Mouse (Mus musculus): ENCODE data around the gene Sh3kbp1. TPM values are rescaled to one million over a fixed set of nuclear protein-coding genes. Genes with fewer than 3 reads are reported as not detected.

The Sh3kbp1 gene
- polyA plus RNA-seq, 1 experiment from 2014 or later = 17.9 TPM

- no peaks in the 10 kb centered on the region for H3K36me3 ChIP-seq (ENCODE audit: insufficient read depth, low read length)
- H3K4me2 ChIP-seq (replicated peaks; ENCODE audit: low read depth, low read length) = no peak overlapping the region
- H3K4me3 ChIP-seq (ENCODE audit: low read depth, low read length) = no peak overlapping the region
- DNase-seq (ENCODE audit: low spot score) (no peak), ATAC-seq (no peak)
- no peak overlapping the region for H3K9ac ChIP-seq (replicated peaks; ENCODE audit: low read depth)
- no peak for TF ChIP-seq CTCF (IDR thresholded peaks at IDR 0.05)
- TF ChIP-seq EP300 (IDR thresholded peaks at IDR 0.05) = no peak
- no peaks in the 10 kb centered on the region for H3K9me3 ChIP-seq (ENCODE audit: low read length)
- H3K4me1 ChIP-seq (ENCODE audit: insufficient read depth, low read depth, low read length) = no peaks in the 10 kb centered on the region
- H3K27me3 ChIP-seq (replicated peaks; ENCODE audit: insufficient read depth, low read length) = no peaks in the 10 kb centered on the region
- no peak overlapping the region for H3K27ac ChIP-seq (ENCODE audit: low read length)
- 86% methylated on average over 5 of the region's 5 CpGs for WGBS
Observed at GRCm38 (mm10) chrX:159688698-159689097, 61.6 kb downstream of the Sh3kbp1 start.

- H3K4me2 ChIP-seq (replicated peaks; ENCODE audit: low read depth, low read length) = no peak overlapping the region
- DNase-seq (ENCODE audit: low spot score) (no peak), ATAC-seq (no peak)
- TF ChIP-seq EP300 (IDR thresholded peaks at IDR 0.05) (no peak), CTCF (IDR thresholded peaks at IDR 0.05) (no peak)
- no peak overlapping the region for H3K27ac ChIP-seq (ENCODE audit: low read length)
- no peaks in the 10 kb centered on the region for H3K9me3 ChIP-seq (ENCODE audit: low read length)
- no peak overlapping the region for H3K4me3 ChIP-seq (ENCODE audit: low read depth, low read length)
- H3K36me3 ChIP-seq (ENCODE audit: insufficient read depth, low read length) = no peaks in the 10 kb centered on the region
- WGBS = 63% methylated on average over 10 of the region's 10 CpGs
- no peaks in the 10 kb centered on the region for H3K4me1 ChIP-seq (ENCODE audit: insufficient read depth, low read depth, low read length)
- H3K27me3 ChIP-seq (replicated peaks; ENCODE audit: insufficient read depth, low read length) = no peaks in the 10 kb centered on the region
- H3K9ac ChIP-seq (replicated peaks; ENCODE audit: low read depth) = no peak overlapping the region
Observed at GRCm38 (mm10) chrX:159689785-159690416, 62.8 kb downstream of the Sh3kbp1 start.

- no peak for DNase-seq (ENCODE audit: low spot score)
- Histone ChIP-seq H3K9ac (replicated peaks; ENCODE audit: low read depth) (no peak overlapping the region), H3K27me3 (replicated peaks; ENCODE audit: insufficient read depth, low read length) (no peaks in the 10 kb centered on the region), H3K27ac (ENCODE audit: low read length) (no peak overlapping the region), H3K4me1 (ENCODE audit: insufficient read depth, low read depth, low read length) (no peaks in the 10 kb centered on the region), H3K9me3 (ENCODE audit: low read length) (no peaks in the 10 kb centered on the region), H3K4me2 (replicated peaks; ENCODE audit: low read depth, low read length) (no peak overlapping the region), H3K4me3 (ENCODE audit: low read depth, low read length) (no peak overlapping the region), H3K36me3 (ENCODE audit: insufficient read depth, low read length) (no peaks in the 10 kb centered on the region)
- no peak for ATAC-seq
- WGBS = 49% methylated on average over 5 of the region's 5 CpGs
- no peak for TF ChIP-seq CTCF (IDR thresholded peaks at IDR 0.05)
- no peak for TF ChIP-seq EP300 (IDR thresholded peaks at IDR 0.05)
Observed at GRCm38 (mm10) chrX:159693126-159693525, 66.1 kb downstream of the Sh3kbp1 start.

- Histone ChIP-seq H3K36me3 (ENCODE audit: insufficient read depth, low read length) (no peaks in the 10 kb centered on the region), H3K9ac (replicated peaks; ENCODE audit: low read depth) (no peak overlapping the region), H3K4me1 (ENCODE audit: insufficient read depth, low read depth, low read length) (no peaks in the 10 kb centered on the region), H3K4me3 (ENCODE audit: low read depth, low read length) (no peak overlapping the region), H3K9me3 (ENCODE audit: low read length) (no peaks in the 10 kb centered on the region), H3K27me3 (replicated peaks; ENCODE audit: insufficient read depth, low read length) (no peaks in the 10 kb centered on the region), H3K27ac (ENCODE audit: low read length) (no peak overlapping the region), H3K4me2 (replicated peaks; ENCODE audit: low read depth, low read length) (no peak overlapping the region)
- DNase-seq (ENCODE audit: low spot score) (no peak), ATAC-seq (no peak)
- TF ChIP-seq CTCF (IDR thresholded peaks at IDR 0.05) (no peak), EP300 (IDR thresholded peaks at IDR 0.05) (no peak)
- WGBS = 32% methylated on average over 2 of the region's 2 CpGs
Observed at GRCm38 (mm10) chrX:159696545-159696944, 69.5 kb downstream of the Sh3kbp1 start.

GRCm38 (mm10) chrX:159697030-159697454 is 70.0 kb downstream of the Sh3kbp1 start:
- DNase-seq (ENCODE audit: low spot score) = no peak
- 29% methylated on average over 4 of the region's 4 CpGs for WGBS
- no peak overlapping the region for H3K4me2 ChIP-seq (replicated peaks; ENCODE audit: low read depth, low read length)

GRCm38 (mm10) chrX:159702850-159703249 is 75.8 kb downstream of the Sh3kbp1 start:
- Histone ChIP-seq H3K4me2 (replicated peaks; ENCODE audit: low read depth, low read length) (no peak overlapping the region), H3K4me1 (ENCODE audit: insufficient read depth, low read depth, low read length) (no peaks in the 10 kb centered on the region), H3K27ac (ENCODE audit: low read length) (no peak overlapping the region), H3K36me3 (ENCODE audit: insufficient read depth, low read length) (no peaks in the 10 kb centered on the region), H3K9me3 (ENCODE audit: low read length) (no peaks in the 10 kb centered on the region), H3K4me3 (ENCODE audit: low read depth, low read length) (no peak overlapping the region), H3K27me3 (replicated peaks; ENCODE audit: insufficient read depth, low read length) (no peaks in the 10 kb centered on the region), H3K9ac (replicated peaks; ENCODE audit: low read depth) (no peak overlapping the region)
- DNase-seq (ENCODE audit: low spot score) (no peak), ATAC-seq (no peak)
- WGBS = 92% methylated on average over 2 of the region's 2 CpGs
- TF ChIP-seq EP300 (IDR thresholded peaks at IDR 0.05) = no peak
- no peak for TF ChIP-seq CTCF (IDR thresholded peaks at IDR 0.05)

More at GRCm38 (mm10) chrX:159697030-159697454, 70.0 kb downstream of the Sh3kbp1 start:
- Histone ChIP-seq H3K9me3 (ENCODE audit: low read length) (no peaks in the 10 kb centered on the region), H3K4me1 (ENCODE audit: insufficient read depth, low read depth, low read length) (no peaks in the 10 kb centered on the region), H3K4me3 (ENCODE audit: low read depth, low read length) (no peak overlapping the region), H3K27me3 (replicated peaks; ENCODE audit: insufficient read depth, low read length) (no peaks in the 10 kb centered on the region), H3K27ac (ENCODE audit: low read length) (no peak overlapping the region), H3K36me3 (ENCODE audit: insufficient read depth, low read length) (no peaks in the 10 kb centered on the region), H3K9ac (replicated peaks; ENCODE audit: low read depth) (no peak overlapping the region)
- ATAC-seq = no peak
- TF ChIP-seq EP300 (IDR thresholded peaks at IDR 0.05) (no peak), CTCF (IDR thresholded peaks at IDR 0.05) (no peak)
